Mouse (Mus musculus): ENCODE measurements around the gene Ina.

DNA sequence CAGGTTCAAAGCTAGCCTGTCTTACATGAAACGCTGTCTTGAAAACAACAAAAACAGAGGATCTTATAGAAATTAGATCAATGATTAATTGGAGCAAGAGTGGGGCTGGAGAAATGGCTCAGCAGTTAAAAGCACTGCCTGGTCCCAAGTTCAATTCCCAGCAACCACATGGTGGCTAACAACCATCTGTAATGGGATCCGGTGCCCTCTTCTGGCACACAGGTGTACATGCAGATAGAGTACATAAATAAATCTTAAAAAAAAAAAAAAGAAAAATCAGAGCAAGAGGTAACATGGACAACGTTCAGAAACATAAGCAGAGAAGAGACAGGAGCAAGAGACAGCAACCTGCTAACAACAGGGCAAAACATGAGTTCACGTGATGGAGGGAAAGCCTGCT lies 12.0 kb downstream of the Ina start:
- TF ChIP-seq CTCF (IDR thresholded peaks at IDR 0.05; ENCODE audit: control insufficient read depth, insufficient read depth, low read length) (no peak), POLR2A (IDR thresholded peaks at IDR 0.05; ENCODE audit: borderline replicate concordance, control insufficient read depth, low read depth, low read length) (no peak)

Measured in bone marrow, adult 2 months (tissue).